Mouse (Mus musculus): ENCODE data around the gene Supt6. TPM values are rescaled to one million over a fixed set of nuclear protein-coding genes. Genes with fewer than 3 reads are reported as not detected.

The Supt6 gene
- total RNA-seq, 2 experiments from 2014 or later = 132 to 137 TPM

GRCm38 (mm10) chr11:78210615-78211014, 35.2 kb downstream of the Supt6 start:
- TF ChIP-seq CTCF (conservative IDR thresholded peaks at IDR 0.05) = no peak
- Histone ChIP-seq H3K4me3 (no peak overlapping the region), H3K27ac (no peak overlapping the region)
- DNase-seq (ENCODE audit: low spot score in 2 of 2) = no peak

- TF ChIP-seq CTCF (conservative IDR thresholded peaks at IDR 0.05) = no peak
- Histone ChIP-seq H3K4me3 (no peak overlapping the region), H3K27ac (no peak overlapping the region)
- DNase-seq (ENCODE audit: low spot score in 2 of 2) = no peak
These were observed 35.9 kb downstream of the Supt6 start for GRCm38 (mm10) chr11:78209886-78210285.

GRCm38 (mm10) chr11:78207190-78207589, 38.6 kb downstream of the Supt6 start:
- no peak for DNase-seq (ENCODE audit: low spot score in 2 of 2)
- Histone ChIP-seq H3K27ac (peak overlapping the region; percentile 78; the same call in 1 of the 2 replicates), H3K4me3 (no peak overlapping the region)
- TF ChIP-seq CTCF (conservative IDR thresholded peaks at IDR 0.05) = no peak

DNA sequence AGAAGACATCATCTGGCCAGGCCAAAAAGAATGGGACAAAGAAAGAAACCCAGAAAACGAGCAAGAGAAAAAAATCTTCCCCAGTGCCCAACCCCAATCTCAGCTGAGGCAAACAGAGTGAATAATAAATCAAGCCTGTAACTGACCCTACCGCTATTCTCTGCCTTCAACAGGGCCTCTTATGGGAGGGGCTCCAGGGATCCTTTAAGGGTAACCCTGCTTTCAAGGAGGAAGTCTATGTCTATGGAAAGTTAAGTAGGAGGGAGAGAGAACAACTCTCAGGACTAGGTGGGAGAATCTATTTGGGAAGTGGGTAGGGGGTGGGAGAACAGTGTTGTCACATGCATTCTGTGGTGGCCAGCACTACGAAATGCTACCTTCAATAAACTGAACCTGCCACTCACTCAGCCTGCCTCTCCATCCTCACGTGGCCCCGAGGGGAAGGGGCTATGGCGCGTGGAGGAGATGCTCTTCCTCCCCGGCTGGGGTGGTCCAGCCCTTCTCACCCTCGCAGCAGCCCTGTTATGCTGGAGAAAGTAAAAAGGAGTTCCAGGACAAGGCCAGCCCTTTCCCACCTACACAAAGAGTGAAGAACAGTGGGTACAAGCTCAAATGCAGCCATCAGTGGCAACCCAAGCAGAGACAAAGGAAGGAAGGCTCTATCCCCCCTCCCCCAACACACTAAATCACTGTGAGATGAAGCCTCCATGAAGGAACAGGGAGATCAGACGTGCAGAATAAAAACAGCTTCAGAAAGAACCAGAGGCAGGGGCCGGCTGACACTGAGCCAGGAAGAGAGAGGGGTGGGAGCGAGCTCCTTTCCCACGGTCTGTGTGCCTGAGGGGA, 40.2 kb downstream of the Supt6 start:
- peak overlapping the region; percentile 78 for H3K27ac ChIP-seq
- TF ChIP-seq CTCF (conservative IDR thresholded peaks at IDR 0.05) = no peak
- H3K4me3 ChIP-seq = no peak overlapping the region
- no peak for DNase-seq (ENCODE audit: low spot score in 2 of 2)

DNA sequence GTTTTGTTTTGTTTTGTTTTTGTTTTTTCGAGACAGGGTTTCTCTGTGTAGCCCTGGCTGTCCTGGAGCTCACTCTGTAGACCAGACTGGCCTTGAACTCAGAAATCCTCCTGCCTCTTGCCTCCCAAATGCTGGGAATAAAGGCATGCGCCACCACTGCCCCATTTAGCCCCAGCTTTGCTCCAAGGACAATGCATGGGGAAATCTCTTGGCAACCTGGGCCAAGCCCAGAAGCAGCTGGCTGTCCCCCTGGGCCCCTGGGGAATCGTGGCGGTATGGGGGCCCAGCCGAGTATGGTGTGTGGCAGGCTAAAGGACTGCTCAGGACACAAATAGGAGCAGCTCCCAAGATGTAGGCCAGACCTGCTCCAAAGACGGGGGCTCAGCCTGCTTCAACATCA, 41.5 kb downstream of the Supt6 start:
- no peak for TF ChIP-seq CTCF (conservative IDR thresholded peaks at IDR 0.05)
- H3K4me3 ChIP-seq = no peak overlapping the region
- H3K27ac ChIP-seq = peak overlapping the region; percentile 78; the same call in 1 of the 2 replicates
- DNase-seq (ENCODE audit: low spot score in 2 of 2) = no peak

DNA sequence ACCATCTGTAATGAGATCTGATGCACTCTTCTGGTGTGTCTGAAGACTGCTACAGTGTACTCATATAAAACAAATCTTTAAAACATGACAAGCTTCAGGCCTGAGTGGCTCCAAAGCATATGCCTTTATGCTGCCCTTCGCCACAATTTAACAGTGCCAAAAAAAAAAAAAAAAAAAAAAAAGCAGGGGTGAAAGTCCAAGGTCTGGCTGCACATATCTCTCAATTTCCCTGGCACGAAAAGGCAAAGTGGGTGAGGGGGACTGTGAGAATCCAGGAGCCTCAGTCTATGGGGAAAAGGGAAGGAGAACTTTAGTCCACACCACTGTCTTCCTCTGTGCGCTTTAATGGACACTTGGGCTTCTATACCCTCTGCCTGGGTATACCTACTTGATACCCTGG, 43.4 kb downstream of the Supt6 start:
- H3K27ac ChIP-seq = no peak overlapping the region
- H3K4me3 ChIP-seq = no peak overlapping the region
- no peak for TF ChIP-seq CTCF (conservative IDR thresholded peaks at IDR 0.05)
- DNase-seq (ENCODE audit: low spot score in 2 of 2) = no peak

- DNase-seq (ENCODE audit: low spot score in 2 of 2) = no peak
- Histone ChIP-seq H3K27ac (peak overlapping the region; percentile 51; the same call in 1 of the 2 replicates), H3K4me3 (peak overlapping the region; percentile 49)
- TF ChIP-seq CTCF (conservative IDR thresholded peaks at IDR 0.05) = no peak
These were observed 50.5 kb downstream of the Supt6 start for GRCm38 (mm10) chr11:78195101-78195863.

- Histone ChIP-seq H3K27ac (peak overlapping the region; percentile 51; the same call in 1 of the 2 replicates), H3K4me3 (peak overlapping the region; percentile 49)
- TF ChIP-seq CTCF (conservative IDR thresholded peaks at IDR 0.05) = no peak
- DNase-seq (ENCODE audit: low spot score in 2 of 2) = no peak
These were observed 51.2 kb downstream of the Supt6 start for GRCm38 (mm10) chr11:78194411-78195100.

GRCm38 (mm10) chr11:78193113-78193512, 52.7 kb downstream of the Supt6 start, which contains the start of gene Proca1:
Gene Proca1 (plus strand): TSS chr11:78193392.
- H3K4me3 ChIP-seq = no peak within 1 kb of the TSS
- no peak within 1 kb of the TSS for H3K27ac ChIP-seq
- DNase-seq (ENCODE audit: low spot score in 2 of 2) = no peak
- TF ChIP-seq CTCF (conservative IDR thresholded peaks at IDR 0.05) = no peak

DNA sequence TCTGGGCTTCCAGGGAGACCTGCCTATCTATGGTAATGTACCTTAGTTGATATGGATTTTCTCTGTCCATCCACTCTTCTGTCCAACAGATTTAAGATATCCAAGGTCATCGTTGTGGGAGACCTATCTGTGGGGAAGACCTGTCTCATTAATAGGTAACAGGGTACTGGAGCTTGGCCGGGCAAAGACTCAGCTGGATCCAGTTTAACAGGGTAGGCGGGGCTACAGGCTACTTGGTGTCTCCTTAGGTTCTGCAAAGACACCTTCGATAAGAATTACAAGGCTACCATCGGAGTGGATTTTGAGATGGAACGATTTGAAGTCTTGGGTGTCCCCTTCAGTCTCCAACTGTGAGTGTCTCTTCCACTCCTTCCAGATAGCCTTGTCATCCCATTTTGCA, 55.7 kb downstream of the Supt6 start:
- DNase-seq (ENCODE audit: low spot score in 2 of 2) = no peak
- H3K27ac ChIP-seq = peak overlapping the region; percentile 95
- TF ChIP-seq CTCF (conservative IDR thresholded peaks at IDR 0.05) = no peak
- H3K4me3 ChIP-seq = peak overlapping the region; percentile 79

- peak overlapping the region; percentile 79 for H3K4me3 ChIP-seq
- peak; percentile 68 to 72 for DNase-seq (ENCODE audit: low spot score in 2 of 2)
- H3K27ac ChIP-seq = peak overlapping the region; percentile 95
- TF ChIP-seq CTCF (conservative IDR thresholded peaks at IDR 0.05) = no peak
These were observed 56.4 kb downstream of the Supt6 start for GRCm38 (mm10) chr11:78189234-78190040.
